Comparison of ENCODE assay signal across 23 mouse cellular contexts in genomic region chr9:90830704-90831103, GRCm38 (mm10).
"Had no signal": no experiment of that assay in that cellular context is flagged by ENCODE, and none has a peak within 500 bp of the region (broad histone marks: within the 10 kb centered on the region; RNA-seq: fewer than 3 reads in every experiment).

No protein-coding gene starts in this region.

- ATAC-seq: hindbrain, postnatal 0 days; intestine, embryonic 16.5 days; liver, embryonic 12.5 days had no signal

- DNase-seq: gastrocnemius, postnatal 14 days; gastrocnemius, postnatal 36 days; heart, adult 11 months; heart, adult 2 months; heart, postnatal 14 days; heart, postnatal 36 days; kidney, adult 11 months; kidney, adult 2 months; kidney, adult 9 months; kidney, postnatal 14 days; kidney, postnatal 36 days had no signal

- H3K4me2 ChIP-seq: heart, embryonic 11.5 days; heart, embryonic 13.5 days; heart, embryonic 15.5 days; hindbrain, embryonic 13.5 days; hindbrain, embryonic 15.5 days; kidney, embryonic 15.5 days; limb, embryonic 15.5 days; liver, embryonic 12.5 days had no signal

- H3K27ac ChIP-seq: heart, adult 2 months; heart, embryonic 13.5 days; heart, embryonic 15.5 days; hindbrain, embryonic 13.5 days; hindbrain, embryonic 15.5 days; hindbrain, postnatal 0 days; kidney, embryonic 15.5 days; kidney, postnatal 0 days; left cerebral cortex, adult 2 months; limb, embryonic 15.5 days; liver, embryonic 12.5 days had no signal

- H3K27me3 ChIP-seq: heart, embryonic 13.5 days; heart, embryonic 15.5 days; hindbrain, embryonic 13.5 days; hindbrain, embryonic 15.5 days; kidney, embryonic 15.5 days; limb, embryonic 15.5 days; liver, embryonic 12.5 days had no signal

- H3K9me3 ChIP-seq: heart, embryonic 13.5 days; heart, embryonic 15.5 days; hindbrain, embryonic 13.5 days; hindbrain, embryonic 15.5 days; kidney, embryonic 15.5 days; limb, embryonic 15.5 days; liver, embryonic 12.5 days had no signal

- H3K9ac ChIP-seq: heart, embryonic 13.5 days; heart, embryonic 15.5 days; hindbrain, embryonic 13.5 days; hindbrain, embryonic 15.5 days; kidney, embryonic 15.5 days; limb, embryonic 15.5 days; liver, embryonic 12.5 days had no signal

- H3K36me3 ChIP-seq: heart, embryonic 13.5 days; heart, embryonic 15.5 days; hindbrain, embryonic 13.5 days; hindbrain, embryonic 15.5 days; kidney, embryonic 15.5 days; limb, embryonic 15.5 days; liver, embryonic 12.5 days had no signal

- H3K4me1 ChIP-seq: heart, embryonic 13.5 days; heart, embryonic 15.5 days; hindbrain, embryonic 15.5 days; kidney, embryonic 15.5 days; limb, embryonic 15.5 days; liver, embryonic 12.5 days had no signal

- H3K4me3 ChIP-seq: heart, adult 2 months; heart, embryonic 13.5 days; heart, embryonic 15.5 days; hindbrain, embryonic 13.5 days; hindbrain, embryonic 15.5 days; kidney, embryonic 15.5 days; left cerebral cortex, adult 2 months; limb, embryonic 15.5 days; liver, embryonic 12.5 days had no signal
